In genomic region chr10:5815968-5816367, GRCm38 (mm10) we compare ENCODE assay signal across 27 mouse cellular contexts. TPM values are rescaled to one million over a fixed set of nuclear protein-coding genes. Genes with fewer than 3 reads are reported as not detected.
A peak's percentile ranks its signal among the peaks of the same experiment; 100 is the strongest.
DNase-seq lines count a peak whose midpoint lies in the region; ATAC-seq and TF ChIP-seq lines count a peak whose summit lies in the region.
"Had no signal": no experiment of that assay in that cellular context is flagged by ENCODE, and none has a peak within 500 bp of the region (broad histone marks: within the 10 kb centered on the region; RNA-seq: fewer than 3 reads in every experiment).

No protein-coding gene starts in this region.

- intact Hi-C loops in gastrocnemius, postnatal 36 days (cut with DNase I), result no loop called here

- no peaks in the 10 kb centered on the region for H3K9me3 ChIP-seq in forebrain, postnatal 0 days (ENCODE audit: low read length)
- H3K9me3 ChIP-seq: embryonic facial prominence, embryonic 13.5 days; embryonic facial prominence, embryonic 15.5 days; forebrain, embryonic 10.5 days; forebrain, embryonic 12.5 days; G1E had no signal

- H3K4me1 ChIP-seq in forebrain, postnatal 0 days (ENCODE audit: insufficient read depth), result no peaks in the 10 kb centered on the region
- H3K4me1 ChIP-seq: embryonic facial prominence, embryonic 15.5 days; forebrain, embryonic 10.5 days; forebrain, embryonic 12.5 days had no signal

- WGBS in forebrain, postnatal 0 days, result 99% methylated on average over 2 of the region's 2 CpGs

- no peak overlapping the region for H3K27ac ChIP-seq in forebrain, postnatal 0 days (ENCODE audit: low read depth, low read length)
- H3K27ac ChIP-seq: embryonic facial prominence, embryonic 13.5 days; embryonic facial prominence, embryonic 15.5 days; forebrain, embryonic 10.5 days; forebrain, embryonic 12.5 days had no signal

- peak; percentile 95 for ATAC-seq in common myeloid progenitor, adult 5-6 weeks (replicated peaks; ENCODE audit: low read depth, poor library complexity, severe bottlenecking)
- ATAC-seq in megakaryocyte progenitor cell, adult 5-6 weeks (replicated peaks; ENCODE audit: poor library complexity), result peak; percentile 87
- ATAC-seq in forebrain, postnatal 0 days, result no peak
- ATAC-seq: activated CD4-positive, CD25-positive, alpha-beta regulatory T cell, adult 4 months; CD4-positive, CD25-positive, alpha-beta regulatory T cell, adult 4 months; forebrain, embryonic 14.5 days; forebrain, embryonic 16.5 days; Patski had no signal

- peak; percentile 84 for DNase-seq in 416B (ENCODE audit: low read depth)
- no peak for DNase-seq in forebrain, postnatal 0 days
- DNase-seq in gastrocnemius, postnatal 36 days, result no peak
- DNase-seq: adrenal gland, adult 8-10 months; adrenal gland, postnatal 14 days; adrenal gland, postnatal 36 days; B cell, adult 2 months; cerebellum, adult 11-12 months; cerebellum, adult 2 months; cerebellum, adult 9-10 months; cerebellum, postnatal 10 days; cerebellum, postnatal 25 days; embryo, embryonic 11 days had no signal

- H3K36me3 ChIP-seq in forebrain, postnatal 0 days (ENCODE audit: insufficient read depth), result peaks cover 67% of the 10 kb centered on the region

- H3K4me2 ChIP-seq in forebrain, postnatal 0 days (ENCODE audit: low read depth), result no peak overlapping the region
- H3K4me2 ChIP-seq: embryonic facial prominence, embryonic 13.5 days; embryonic facial prominence, embryonic 15.5 days; forebrain, embryonic 12.5 days had no signal

- no peak overlapping the region for H3K4me3 ChIP-seq in forebrain, postnatal 0 days (ENCODE audit: low read depth, low read length)
- H3K4me3 ChIP-seq: embryonic facial prominence, embryonic 13.5 days; embryonic facial prominence, embryonic 15.5 days; erythroblast, embryonic 14.5 days; forebrain, embryonic 10.5 days; forebrain, embryonic 12.5 days had no signal

- H3K27me3 ChIP-seq in forebrain, postnatal 0 days (ENCODE audit: insufficient read depth, low read length), result no peaks in the 10 kb centered on the region
- H3K27me3 ChIP-seq: CH12.LX; embryonic facial prominence, embryonic 13.5 days; embryonic facial prominence, embryonic 15.5 days; forebrain, embryonic 12.5 days; Patski had no signal

- TF ChIP-seq CTCF in forebrain, postnatal 0 days (IDR thresholded peaks at IDR 0.05; ENCODE audit: low read depth), result no peak

- no peak overlapping the region for H3K9ac ChIP-seq in forebrain, postnatal 0 days
- H3K9ac ChIP-seq: embryonic facial prominence, embryonic 13.5 days; embryonic facial prominence, embryonic 15.5 days; forebrain, embryonic 12.5 days had no signal

RNA-seq across cellular contexts. Expression of gene Mtrf1l, which starts 7.7 kb away (rescaled TPM):
- 19.3 and 29.5 TPM in 2 replicates for total RNA-seq in common myeloid progenitor, adult 5-6 weeks (2017)
- total RNA-seq in megakaryocyte progenitor cell, adult 5-6 weeks (2015), result 14.2 and 23.5 TPM in 2 replicates
- 19.7 and 35.2 TPM in 2 replicates for total RNA-seq in megakaryocyte progenitor cell, adult 5-6 weeks (2017)
- total RNA-seq in forebrain, postnatal 0 days (2014; rRNA removed), result 11.5 and 13.4 TPM in 2 replicates
- polyA plus RNA-seq in forebrain, postnatal 0 days (2015; fragmentation: Nextera tagmentation; extraction: Ambion mirVana), result 6.6 TPM in 2 replicates
- total RNA-seq in gastrocnemius, postnatal 36 days (2021), result 1 to 10 TPM; 4.0 to 7.0 TPM

RNA-seq across cellular contexts. Expression of gene Fbxo5, which starts 10.6 kb away (rescaled TPM):
- 36.2 and 48.4 TPM in 2 replicates for total RNA-seq in common myeloid progenitor, adult 5-6 weeks (2017)
- total RNA-seq in megakaryocyte progenitor cell, adult 5-6 weeks (2015), result 49.3 and 49.5 TPM in 2 replicates
- total RNA-seq in megakaryocyte progenitor cell, adult 5-6 weeks (2017), result 38.9 and 53.2 TPM in 2 replicates
- 3.7 and 7.8 TPM in 2 replicates for total RNA-seq in forebrain, postnatal 0 days (2014; rRNA removed)
- polyA plus RNA-seq in forebrain, postnatal 0 days (2015; fragmentation: Nextera tagmentation; extraction: Ambion mirVana), result 6.2 and 8.9 TPM in 2 replicates
- under 1 TPM; 0.64 to 0.67 TPM for total RNA-seq in gastrocnemius, postnatal 36 days (2021)
